Mouse (Mus musculus): ENCODE data around the gene Slc22a3. TPM values are rescaled to one million over a fixed set of nuclear protein-coding genes. Genes with fewer than 3 reads are reported as not detected.

Gene Slc22a3
- polyA plus RNA-seq, 3 experiments from 2014 or later: 0.08 TPM; not detected in 2

DNA sequence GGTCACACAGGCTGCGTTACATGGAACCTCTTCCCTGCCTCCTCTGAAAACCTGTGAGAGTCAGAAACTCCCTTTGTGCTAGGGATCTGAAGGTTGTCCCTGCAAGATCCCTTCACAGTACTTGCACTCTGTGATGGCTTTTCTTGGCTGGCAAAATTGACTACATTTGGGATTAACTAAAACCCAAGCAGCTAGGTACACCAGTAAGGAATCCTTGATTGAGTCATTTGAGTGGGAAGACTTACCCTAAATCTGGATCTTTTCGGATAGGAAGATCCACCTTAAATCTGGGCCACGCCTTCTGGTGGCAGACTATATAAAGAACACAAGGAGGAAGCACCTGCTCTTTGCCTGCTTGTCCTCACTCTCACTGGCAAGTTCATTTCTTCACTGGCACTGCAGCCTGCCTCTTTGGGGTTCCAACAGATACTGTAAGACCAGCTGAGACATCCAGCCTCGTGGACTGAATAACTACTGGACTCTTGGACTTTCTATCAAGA, 41.0 kb downstream of the Slc22a3 start:
- ATAC-seq: no peak

DNA sequence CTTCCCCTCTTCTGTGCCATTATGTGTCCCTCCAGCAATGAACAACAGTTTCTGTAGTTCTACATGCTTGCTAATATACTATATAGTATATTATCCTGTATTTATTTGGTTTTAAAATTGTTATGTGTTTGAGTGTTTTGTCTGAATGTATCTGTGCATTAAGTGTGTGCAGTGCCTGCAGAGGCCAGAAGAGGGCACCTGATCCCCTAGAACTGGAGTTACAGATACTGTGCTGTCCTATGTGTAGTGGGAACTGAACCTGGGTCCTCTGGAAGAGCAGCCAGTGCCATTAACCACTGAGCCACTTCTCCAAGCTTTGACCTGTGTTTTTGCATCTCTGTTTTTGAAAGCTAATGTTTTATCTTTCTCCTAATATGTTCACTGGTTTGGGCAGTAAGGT, 46.3 kb downstream of the Slc22a3 start:
- ATAC-seq: no peak

DNA sequence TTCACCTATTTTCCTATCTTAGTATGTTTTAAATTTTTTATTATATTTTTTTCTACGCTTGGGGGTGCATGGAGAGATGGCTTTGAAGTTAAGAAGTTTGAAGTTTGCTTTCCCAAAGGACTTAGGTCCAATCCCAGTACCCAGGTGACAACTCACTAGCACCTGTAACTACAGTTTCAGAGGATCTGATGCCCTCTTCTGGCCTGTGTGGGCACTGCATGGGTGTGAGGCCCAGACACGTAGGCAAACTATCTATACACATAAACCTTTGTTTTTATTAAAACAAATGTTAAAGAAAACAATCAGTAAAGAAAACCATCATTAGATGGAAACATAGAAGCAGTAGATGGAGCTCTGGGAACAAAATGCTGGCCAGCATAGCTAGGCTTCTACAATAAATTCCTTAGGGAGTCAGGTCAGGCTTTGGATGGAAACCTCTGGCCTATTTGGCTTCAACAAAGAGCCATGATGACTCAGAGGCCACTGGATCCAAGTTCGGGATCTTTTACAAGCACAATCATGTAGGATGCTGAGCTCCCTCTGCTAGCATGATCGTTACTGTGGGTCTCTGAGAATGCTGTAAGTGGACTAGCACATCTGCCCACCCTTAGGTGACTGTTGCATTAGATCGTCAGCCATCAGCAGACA, 52.2 kb downstream of the Slc22a3 start:
- ATAC-seq: no peak

DNA sequence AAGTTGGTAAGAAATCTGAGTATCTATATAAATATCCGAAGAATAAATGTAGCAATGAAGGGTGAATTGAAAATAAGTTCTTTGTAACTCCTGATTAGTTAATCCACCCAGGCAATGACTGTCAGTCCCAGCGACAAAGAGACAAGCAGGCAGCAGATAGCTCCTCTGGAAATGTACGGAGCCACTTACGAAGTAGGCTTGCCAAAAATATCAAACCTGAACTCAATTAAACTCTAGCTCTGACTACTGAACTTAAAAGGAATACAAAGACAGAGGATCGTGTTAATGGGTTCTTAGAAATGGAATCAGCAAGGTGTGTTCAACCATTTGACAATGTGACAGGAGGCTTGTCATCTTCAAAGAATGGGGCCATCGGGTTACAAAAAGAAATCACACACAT, 53.8 kb downstream of the Slc22a3 start:
- no peak for ATAC-seq

DNA sequence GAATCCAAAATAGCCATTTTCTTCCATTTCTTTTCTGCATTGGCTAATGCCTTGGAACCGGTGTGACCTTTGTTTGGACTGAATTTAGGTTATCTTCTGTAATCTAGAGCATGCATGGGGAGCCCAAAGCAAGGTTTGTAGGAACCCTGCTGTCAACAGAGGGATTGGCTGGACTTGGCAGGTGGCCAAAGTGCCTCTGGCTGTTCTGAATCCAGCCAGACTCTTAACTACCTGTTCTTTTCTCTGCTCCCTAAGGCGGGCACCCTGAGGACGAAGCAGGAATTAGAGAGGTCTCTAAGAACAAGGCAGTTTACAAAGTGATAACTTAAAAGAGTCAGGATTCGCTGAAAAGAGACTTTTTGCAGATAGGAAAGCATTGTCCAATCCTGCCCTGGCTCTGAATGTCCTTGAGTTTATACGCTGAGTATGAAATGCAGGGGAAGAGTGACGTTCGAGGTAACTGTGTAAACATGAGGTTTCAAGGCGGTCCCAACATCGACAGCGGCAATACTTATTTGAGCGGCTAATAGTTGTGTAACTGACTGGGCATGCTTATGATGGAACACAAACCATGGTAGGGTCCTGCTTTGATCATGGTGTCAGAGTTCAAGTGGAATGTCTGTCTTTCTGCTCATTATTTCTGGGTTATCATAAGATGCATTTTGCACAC, 54.5 kb downstream of the Slc22a3 start:
- ATAC-seq: no peak

DNA sequence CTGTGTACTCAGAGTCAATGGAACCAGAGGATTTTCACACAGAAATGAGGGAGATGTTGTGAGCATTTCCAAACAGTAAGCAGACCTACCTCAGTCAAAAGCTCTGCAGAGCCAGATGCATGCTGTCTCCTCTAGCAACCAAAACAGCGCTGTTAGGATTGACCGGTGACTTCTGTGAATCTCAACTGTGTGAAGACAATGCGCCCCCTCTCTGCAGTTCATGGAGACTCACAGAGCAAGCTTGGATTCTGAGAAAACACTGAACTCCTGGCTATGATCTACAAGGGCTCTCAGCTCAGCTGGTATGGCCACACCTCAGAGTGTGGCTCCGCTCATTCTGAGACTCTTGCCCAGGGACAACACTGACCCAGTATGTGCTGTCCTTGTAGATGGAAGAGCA, 56.3 kb downstream of the Slc22a3 start:
- ATAC-seq: no peak

DNA sequence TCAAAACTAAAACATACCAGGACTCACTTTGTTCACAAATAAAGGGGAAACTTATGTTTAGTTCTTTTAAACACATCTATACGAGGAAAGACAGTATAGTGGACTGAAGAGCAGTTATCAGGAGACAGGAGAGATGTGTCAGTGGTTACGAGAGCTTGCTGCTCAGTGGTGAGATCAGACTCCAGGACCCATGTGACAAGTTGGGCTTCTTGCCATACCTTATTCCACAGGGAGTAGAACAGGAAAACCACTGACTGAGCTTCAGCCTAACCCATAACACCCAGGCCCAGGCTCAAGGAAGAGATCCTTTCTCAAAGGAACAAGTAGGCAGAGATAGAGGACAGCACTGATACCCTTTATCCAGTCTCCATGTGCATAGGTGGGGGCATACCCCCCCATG, 62.9 kb downstream of the Slc22a3 start:
- ATAC-seq: no peak

DNA sequence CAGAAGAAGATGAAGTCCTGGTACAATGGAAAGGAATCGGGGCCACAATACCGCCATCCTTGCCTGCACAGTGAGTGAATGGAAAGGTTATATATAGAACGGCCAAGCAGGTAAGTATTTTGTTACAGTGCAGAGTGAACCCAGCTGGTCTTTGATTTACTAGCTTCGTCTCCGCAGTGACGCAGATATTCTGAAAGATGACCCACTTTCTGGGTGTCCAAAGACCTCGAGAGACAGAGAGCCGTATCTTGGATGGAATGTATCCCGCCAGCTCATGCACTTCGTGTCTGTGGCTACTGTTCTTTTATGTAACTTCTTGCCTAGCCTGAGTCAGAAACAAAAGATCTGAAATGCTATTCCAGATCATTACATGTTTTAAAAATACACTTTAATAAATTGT, 69.7 kb downstream of the Slc22a3 start:
- no peak for ATAC-seq

DNA sequence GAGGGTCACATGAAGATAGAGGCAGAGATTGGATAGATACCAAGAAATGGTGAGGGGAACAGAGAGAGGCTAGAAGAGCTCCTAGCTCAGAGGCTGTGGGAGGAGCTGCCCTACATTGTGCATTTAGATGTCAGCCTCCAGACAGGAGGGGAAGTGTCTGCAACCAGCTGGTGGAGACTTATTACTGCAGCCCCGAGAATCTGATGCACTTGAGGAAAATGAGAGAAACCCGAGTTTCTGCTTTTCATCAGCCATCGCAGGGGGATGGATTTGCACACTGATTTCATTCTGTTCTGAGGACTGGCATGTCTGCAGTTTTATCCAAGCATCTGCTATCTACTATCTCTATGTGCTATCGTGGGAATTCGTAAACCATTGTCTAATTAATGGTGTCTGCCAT, 75.8 kb downstream of the Slc22a3 start:
- ATAC-seq: no peak

DNA sequence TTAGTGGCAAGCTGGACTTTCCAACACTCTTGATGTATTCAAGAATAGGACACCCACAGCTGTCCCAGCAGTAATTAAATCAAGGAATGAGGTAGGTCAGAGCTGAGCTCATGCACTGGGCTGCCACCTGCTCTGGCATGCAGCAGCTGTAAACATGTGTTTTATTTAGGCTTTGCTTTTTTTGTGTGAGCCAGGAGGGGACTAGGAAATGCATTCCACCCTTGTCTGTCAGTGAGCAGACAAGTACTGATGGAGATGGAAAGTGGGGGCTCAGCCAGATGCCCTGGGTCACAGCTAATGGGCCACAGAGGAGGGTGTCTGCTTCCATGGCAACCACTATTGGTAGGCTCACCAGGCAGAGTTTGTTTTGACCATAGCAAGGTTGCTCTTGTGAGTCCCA, 79.1 kb downstream of the Slc22a3 start:
- ATAC-seq: no peak

DNA sequence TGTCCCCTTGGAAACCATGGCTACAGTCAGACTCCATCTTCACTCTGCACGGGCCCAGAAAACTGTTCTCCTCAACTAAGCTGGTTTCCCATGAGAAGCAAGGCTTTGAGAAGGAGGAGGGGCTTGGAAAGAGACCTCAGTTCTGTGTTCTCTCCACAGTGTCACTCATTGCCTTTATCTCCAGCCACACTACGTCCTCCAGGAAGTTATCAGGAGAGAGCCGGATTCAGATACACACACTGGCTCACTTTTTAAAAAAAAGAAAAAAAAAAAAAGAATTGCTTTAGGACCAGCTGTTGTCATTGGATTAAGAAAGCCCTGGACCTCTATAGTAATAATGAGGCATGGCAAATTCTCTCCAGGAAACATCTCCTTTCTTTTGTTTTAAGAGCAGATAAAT, 80.3 kb downstream of the Slc22a3 start:
- ATAC-seq: no peak

DNA sequence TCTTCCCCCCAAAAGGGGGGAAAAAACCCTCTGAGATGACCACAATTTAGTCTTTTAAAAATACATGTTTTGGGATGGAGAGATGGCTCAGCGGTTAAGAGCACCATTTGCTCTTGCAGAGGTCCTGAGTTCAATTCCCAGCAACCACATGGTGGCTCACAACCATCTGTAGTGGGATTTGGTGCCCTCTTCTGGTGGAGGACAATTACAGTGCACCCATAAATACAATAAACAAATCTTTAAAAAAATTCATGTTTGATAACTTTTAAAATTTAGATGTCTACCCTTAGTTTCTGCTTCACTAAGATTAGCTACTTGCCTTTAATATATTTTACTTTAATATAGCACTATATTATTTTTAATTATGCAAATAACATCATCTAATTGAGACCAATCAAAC, 85.4 kb downstream of the Slc22a3 start:
- no peak for ATAC-seq

DNA sequence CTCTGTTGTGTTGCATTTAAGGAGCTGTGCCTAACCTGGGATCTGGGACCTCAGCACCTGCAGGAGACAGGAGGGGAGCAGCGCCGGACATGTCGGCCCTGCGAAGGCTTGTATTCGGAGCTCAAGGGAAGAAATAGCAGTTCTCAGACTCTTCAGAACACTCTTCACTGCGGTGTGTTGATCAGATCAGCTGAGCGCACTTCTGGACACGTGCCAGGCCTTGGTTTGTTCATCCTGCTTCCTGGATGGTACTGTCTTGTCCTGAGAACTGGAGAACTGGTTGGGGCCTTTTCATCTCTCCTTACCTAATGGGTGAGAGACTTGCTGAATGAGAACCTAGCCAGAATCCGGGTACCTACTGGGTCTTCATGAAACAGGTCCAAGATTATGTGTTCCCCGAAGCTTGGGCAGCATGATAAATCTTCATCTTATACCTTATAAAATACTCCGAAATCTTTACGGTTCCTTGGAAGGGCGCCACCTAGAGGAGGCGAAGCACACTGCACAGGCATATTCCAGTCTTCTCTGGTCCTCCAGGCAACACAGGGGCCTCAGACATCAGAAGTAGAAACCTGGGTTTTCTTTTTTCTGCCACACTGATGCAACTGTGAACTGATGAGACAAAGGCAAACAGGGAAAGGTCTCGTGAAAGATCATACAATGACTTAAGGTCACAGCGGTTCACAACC, 86.5 kb downstream of the Slc22a3 start:
- ATAC-seq: no peak

DNA sequence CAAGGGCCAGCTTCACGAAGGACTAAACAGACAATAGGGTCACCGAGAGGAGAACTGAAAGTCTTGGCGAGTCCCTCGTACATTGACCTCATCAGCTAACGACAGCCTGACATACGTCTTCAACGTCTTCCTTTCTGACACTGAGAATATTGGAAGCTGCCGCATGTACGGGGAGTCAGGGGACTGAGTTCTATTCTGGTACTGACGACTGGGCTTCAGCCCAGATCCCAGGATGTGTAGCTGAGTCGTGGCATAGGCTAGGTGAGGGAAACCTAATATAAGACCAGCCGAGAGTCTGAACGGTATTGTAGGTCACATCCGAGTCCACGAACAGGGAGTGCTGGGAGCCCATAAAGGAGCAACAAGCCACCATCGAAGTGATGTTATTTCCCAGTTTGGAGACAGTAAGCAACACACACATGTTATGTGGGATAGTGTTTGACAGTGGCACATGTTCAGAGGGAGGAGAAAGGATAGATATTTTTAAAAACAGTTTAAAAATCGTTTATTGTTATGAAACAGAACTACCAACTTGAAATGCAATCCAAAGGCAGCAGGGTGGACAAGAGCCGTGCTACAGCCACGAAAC, 87.9 kb downstream of the Slc22a3 start:
- ATAC-seq: no peak

DNA sequence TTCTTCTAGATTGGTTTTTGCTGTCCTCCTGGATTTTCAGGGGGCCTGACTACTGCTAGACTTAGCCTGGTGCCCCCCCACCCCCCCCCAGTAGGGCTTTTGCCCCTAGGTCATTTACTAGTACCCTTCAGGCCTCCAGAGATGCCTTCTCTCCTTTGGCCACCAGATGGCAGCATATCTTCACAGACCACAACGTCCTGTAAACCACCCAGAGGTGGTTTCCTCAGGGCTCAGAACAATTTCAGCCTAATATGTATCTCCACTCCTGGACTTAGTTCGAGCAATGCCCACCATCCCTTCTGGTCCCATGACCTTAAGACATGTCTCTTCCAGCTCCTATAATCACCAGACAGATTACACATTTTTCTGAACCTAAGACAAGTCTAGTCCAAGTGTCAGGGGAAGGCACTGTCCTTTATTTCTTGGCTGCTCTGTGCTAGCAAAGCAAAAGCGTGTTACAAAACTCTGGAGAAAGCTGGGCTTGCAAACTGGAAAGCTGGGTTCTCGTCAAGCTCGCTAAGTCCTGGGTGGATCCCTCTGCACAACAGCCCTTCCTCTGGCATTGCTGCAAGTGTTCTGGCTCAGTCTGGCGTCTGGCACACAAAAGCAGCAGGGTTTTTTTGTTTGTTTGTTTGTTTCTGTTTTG, 91.1 kb downstream of the Slc22a3 start:
- ATAC-seq: peak; percentile 73

DNA sequence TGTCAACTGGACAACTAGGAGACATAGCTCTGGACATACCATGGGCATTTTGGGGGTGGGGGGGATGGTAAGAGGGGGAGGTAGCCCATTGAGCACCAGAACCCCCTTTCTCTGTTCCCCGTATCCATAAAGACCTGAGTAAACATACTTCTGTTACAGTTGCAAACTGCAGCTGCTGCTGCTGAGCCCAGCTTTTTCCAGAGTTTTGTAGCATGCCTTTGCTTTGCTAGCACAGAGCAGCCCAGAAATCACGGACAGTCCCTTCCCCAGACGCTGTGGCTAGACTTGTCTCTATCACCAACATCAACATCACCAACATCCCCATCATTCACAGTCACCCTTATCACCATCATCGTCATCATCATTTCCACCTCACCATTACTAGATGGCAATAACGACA, 91.8 kb downstream of the Slc22a3 start:
- ATAC-seq: no peak

DNA sequence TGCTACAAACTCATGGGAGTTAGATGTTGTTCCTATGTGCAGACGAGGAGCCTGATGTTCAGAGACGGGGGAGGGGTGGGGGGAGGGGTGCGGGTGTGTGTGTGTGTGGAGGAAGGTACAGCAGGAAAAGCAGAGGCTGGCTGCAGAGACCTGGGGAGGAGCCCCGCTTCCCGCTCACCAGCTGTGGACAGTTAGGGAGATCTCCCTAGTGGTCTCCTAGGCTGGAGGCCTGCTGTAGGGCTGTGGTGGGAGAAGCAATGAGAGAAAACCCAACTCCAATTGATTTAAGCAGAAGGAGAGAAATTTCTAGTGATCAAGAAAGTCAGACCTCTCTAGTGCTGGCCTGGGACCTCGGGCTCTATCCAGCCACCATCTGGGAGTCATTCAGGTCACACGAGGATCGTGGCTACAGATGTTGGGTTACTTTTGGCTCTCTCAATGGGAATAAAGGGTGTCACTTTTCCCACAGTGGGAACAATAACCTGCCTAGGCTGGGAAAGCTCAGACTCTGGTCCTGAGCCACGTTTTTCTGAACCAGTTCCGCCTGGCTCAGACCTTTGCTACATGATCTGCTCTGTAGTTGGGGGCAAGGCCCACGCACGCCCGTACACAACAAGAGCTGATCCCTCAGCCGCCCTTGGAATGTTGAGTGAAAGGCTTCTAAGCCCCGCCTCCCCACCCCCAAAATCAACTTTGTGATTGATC, 92.3 kb downstream of the Slc22a3 start:
- ATAC-seq: no peak

DNA sequence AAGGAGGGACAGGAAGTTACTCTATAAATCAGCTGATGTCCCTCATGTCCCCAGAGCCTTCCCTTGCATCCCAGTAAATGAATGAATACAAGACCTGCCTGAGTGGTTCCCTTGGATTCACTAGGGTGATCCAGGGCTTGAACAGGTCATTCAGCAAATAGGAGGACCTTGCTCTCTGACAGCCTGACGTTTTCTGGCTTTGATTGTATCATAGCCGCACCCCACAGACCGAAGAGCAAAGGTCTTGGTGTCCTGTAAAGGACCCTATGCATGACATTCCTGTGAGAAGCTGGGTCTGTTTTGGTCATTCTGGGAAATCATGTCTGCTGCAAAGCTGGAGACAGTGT, 94.6 kb downstream of the Slc22a3 start:
- no peak for ATAC-seq

DNA sequence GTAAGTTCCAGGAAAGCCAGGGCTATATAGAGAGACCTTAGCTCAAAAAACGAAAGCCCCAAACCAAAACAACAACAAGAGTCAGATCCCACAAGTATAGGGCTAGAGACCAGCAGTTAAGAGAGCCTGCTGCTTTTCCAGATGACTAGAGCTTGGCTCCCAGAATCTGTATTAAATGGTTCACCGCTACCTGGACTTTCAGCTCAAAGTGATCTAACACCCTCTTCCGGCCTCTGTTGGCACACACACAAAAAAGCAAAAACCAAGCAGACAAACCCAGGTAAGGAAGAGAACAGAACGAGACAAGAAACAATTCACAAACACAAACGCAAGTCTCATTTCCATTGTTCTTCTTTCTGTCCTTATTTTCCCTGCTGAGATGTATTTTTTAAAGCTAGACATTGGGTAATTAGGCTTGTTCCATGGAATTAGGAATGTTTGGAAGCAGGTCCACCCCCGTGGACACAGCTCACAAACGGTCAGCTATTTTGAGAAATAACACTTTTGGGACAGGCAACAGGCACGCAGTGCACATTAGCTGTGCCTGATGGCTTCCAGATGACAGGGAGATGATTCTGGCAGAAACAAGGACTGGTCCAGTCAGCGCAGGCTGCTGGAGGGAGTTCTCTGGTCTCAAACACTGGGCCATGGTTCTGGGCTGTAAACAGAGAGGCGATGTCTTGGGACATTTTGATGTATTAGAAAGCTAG, 95.2 kb downstream of the Slc22a3 start:
- ATAC-seq: no peak

DNA sequence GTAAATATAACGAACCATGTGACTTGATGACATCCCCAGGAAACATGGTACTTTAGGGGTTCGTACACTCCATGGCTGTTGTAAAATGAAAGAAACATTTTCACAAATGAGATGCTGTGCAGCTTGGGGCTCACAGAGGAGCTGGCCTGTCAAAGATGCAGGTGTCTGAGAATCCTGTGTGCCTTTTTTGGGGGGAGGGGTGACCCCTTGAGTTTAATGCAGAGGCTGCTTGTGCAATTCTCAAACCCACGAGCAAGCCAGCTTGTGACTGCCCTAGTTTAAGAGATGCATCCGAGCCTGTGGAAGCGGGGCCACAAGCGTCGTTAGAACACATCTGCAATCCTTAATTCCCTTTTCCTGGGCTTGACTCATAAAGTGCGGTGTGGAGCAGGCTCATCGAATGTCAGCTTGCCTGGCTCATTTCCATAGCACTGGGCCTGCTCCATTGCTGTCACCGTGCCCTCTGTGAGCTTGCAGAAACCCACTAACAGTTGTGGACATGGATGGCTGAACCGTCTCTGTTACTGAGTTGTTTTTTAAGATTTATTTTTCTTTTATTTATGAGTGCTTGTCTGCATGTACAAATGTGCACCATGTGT, 98.1 kb downstream of the Slc22a3 start:
- no peak for ATAC-seq

DNA sequence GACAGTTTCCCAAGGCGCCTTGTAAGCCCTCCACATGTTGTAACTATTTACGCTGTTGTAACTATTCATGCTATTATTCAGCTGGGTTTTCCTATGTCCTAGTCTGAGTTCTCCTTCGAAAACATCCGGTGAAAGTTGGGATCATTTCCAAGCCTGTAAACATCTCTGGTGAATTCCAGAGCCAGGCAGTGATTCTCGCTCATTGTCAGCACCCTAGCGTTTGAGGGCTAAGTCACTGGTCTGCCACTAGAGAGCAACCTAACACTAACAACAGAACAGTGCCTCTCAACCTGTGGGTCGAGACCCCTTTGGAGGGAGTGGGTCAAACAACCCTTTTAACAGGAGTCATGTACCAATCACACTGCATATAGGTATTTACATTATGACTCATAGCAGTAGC, 104.1 kb downstream of the Slc22a3 start:
- no peak for ATAC-seq
